Mouse (Mus musculus): ENCODE measurements around the gene Aldh3b3. TPM values are rescaled to one million over a fixed set of nuclear protein-coding genes. Genes with fewer than 3 reads are reported as not detected.
A peak's percentile ranks its signal among the peaks of the same experiment; 100 is the strongest.
"Not testable (repeated sequence)": the region's sequence is repeated elsewhere in the genome, so short reads cannot be mapped to it uniquely, and the experiment has no call there.

Gene Aldh3b3
- polyA plus RNA-seq, 1 experiment = 0.97 TPM

DNA sequence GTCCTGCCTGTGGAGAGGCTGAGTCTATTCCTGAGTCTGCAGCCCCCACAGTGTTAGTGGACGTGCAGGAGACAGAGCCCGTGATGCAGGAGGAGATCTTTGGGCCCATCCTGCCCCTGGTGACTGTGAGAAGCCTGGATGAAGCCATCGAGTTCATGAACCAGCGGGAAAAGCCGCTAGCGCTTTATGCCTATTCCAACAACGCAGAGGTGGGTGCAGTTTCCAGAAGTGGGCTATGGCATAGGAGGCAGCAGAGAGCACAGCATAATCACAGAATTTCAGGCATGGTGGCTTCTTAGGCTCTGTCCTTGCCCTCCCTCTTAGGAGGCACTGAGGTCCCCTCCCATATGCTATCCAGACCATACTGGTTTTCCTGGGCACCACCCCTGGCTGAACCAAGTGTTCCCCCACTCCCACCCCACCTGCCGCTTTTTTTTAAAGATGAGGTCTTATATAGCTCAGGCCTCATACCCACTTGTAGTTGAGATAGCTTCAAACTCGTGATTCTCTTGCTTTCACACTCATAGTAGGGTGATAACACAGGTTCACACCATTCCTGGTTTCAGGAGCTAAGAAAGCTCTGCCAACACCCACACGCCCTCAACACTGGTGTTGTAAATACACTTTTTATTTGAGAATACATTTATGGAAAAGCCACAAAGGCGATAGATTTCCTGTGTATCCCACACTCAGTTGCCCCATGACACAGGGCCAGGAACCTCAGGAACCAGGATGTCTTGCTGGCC is 8.1 kb downstream of the Aldh3b3 start:
- WGBS = 86% methylated on average over 11 of the region's 11 CpGs
- Histone ChIP-seq H3K27ac (ENCODE audit: control insufficient read depth, insufficient read depth, low read length) (no peak overlapping the region), H3K27me3 (ENCODE audit: control insufficient read depth, insufficient read depth, low read length) (no peaks in the 10 kb centered on the region), H3K4me3 (ENCODE audit: control insufficient read depth, insufficient read depth, low read length) (no peak overlapping the region), H3K36me3 (ENCODE audit: control insufficient read depth, insufficient read depth, low read length) (no peaks in the 10 kb centered on the region), H3K4me1 (replicated peaks; ENCODE audit: control insufficient read depth, insufficient read depth, low read length) (no peaks in the 10 kb centered on the region)
- TF ChIP-seq CTCF (IDR thresholded peaks at IDR 0.05; ENCODE audit: borderline replicate concordance, control insufficient read depth, extremely low read depth, insufficient read depth, low read length, poor library complexity) (no peak), POLR2A (IDR thresholded peaks at IDR 0.05; ENCODE audit: control insufficient read depth, extremely low read depth, insufficient read depth, low read length, poor library complexity) (no peak)
- no peak for DNase-seq

DNA sequence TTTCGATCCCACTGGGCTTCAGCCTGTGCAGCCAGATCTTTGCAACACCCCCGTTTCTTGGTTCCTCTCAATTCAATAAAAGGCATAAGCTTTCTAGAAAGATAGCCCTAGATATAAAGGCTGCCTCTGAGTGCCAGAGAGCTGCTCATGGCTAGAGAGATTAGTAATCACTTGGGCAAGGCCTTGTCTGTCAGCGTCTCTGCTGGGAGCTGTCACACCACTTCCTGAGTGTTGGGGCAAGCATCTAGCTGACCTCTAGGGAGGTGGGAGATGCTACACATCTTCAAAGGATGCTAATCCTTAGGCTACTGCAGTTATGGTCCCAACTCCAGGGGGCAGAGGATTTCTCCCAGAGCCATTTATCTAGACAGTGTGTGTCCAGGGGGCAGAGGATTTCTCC is 8.8 kb downstream of the Aldh3b3 start:
- Histone ChIP-seq H3K36me3 (ENCODE audit: control insufficient read depth, insufficient read depth, low read length) (no peaks in the 10 kb centered on the region), H3K4me3 (ENCODE audit: control insufficient read depth, insufficient read depth, low read length) (no peak overlapping the region), H3K4me1 (replicated peaks; ENCODE audit: control insufficient read depth, insufficient read depth, low read length) (no peaks in the 10 kb centered on the region), H3K27me3 (ENCODE audit: control insufficient read depth, insufficient read depth, low read length) (no peaks in the 10 kb centered on the region), H3K27ac (ENCODE audit: control insufficient read depth, insufficient read depth, low read length) (no peak overlapping the region)
- TF ChIP-seq POLR2A (IDR thresholded peaks at IDR 0.05; ENCODE audit: control insufficient read depth, extremely low read depth, insufficient read depth, low read length, poor library complexity) = no peak
- TF ChIP-seq CTCF (IDR thresholded peaks at IDR 0.05; ENCODE audit: borderline replicate concordance, control insufficient read depth, extremely low read depth, insufficient read depth, low read length, poor library complexity) = no peak
- DNase-seq = no peak
- 77% methylated on average over 3 of the region's 3 CpGs for WGBS

DNA sequence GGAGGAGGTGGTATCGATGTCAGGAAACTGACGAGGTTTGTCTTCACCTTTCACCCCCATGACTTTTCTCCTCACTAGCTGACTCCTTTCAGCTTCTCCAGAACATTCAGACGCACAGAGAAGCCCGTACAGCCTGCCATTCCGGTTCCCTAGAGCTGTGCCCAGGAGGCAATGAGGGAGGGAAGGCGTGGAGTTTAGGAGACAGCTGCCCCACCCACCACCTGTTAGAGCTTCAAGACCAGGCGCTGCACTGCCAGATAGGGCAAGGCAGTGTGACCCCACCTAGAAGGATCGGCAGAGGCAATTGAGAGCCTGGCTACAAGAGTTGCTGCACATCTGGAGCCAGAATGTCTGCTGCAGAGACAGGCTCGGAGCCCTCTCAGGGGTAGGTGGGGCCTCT is 13.8 kb downstream of the Aldh3b3 start, which contains the start of gene Aldh3b2:
Aldh3b2 (plus strand) TSS at position 100 of the 400 bp plus-strand sequence.
- DNase-seq = no peak
- no peak for TF ChIP-seq CTCF (IDR thresholded peaks at IDR 0.05; ENCODE audit: borderline replicate concordance, control insufficient read depth, extremely low read depth, insufficient read depth, low read length, poor library complexity)
- TF ChIP-seq POLR2A (IDR thresholded peaks at IDR 0.05; ENCODE audit: control insufficient read depth, extremely low read depth, insufficient read depth, low read length, poor library complexity) = no peak
- H3K27me3 ChIP-seq (ENCODE audit: control insufficient read depth, insufficient read depth, low read length) = no peaks in the 10 kb centered on the region
- no peaks in the 10 kb centered on the region for H3K4me1 ChIP-seq (replicated peaks; ENCODE audit: control insufficient read depth, insufficient read depth, low read length)
- H3K4me3 ChIP-seq (ENCODE audit: control insufficient read depth, insufficient read depth, low read length) = no peak within 1 kb of the TSS
- H3K36me3 ChIP-seq (ENCODE audit: control insufficient read depth, insufficient read depth, low read length) = no peaks in the 10 kb centered on the region
- H3K27ac ChIP-seq (ENCODE audit: control insufficient read depth, insufficient read depth, low read length) = no peak within 1 kb of the TSS
- WGBS = 79% methylated on average over 9 of the region's 9 CpGs

DNA sequence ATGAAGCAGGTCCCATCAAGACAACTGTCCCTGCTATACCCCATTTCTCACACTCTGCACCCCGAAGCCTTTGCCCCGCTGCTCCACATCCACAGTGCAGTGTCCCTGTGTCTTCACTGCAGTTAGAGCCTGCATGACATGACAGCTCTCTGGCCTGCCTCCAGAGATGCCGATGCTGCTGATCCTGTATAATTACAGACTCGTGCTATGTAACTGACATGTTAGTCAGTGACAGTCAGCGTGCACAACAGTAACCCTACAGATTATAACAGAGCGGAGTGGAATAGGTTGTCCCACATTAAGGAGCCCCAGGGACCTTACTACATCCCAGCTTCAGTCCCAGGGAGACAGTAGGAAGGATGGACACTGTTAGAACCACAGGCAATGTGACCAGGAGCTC is 16.2 kb downstream of the Aldh3b3 start:
- H3K4me3 ChIP-seq (ENCODE audit: control insufficient read depth, insufficient read depth, low read length); DNase-seq; H3K4me1 ChIP-seq (replicated peaks; ENCODE audit: control insufficient read depth, insufficient read depth, low read length); H3K36me3 ChIP-seq (ENCODE audit: control insufficient read depth, insufficient read depth, low read length); H3K27me3 ChIP-seq (ENCODE audit: control insufficient read depth, insufficient read depth, low read length); H3K27ac ChIP-seq (ENCODE audit: control insufficient read depth, insufficient read depth, low read length): not testable (repeated sequence)
- WGBS = 97% methylated on average over 6 of the region's 6 CpGs

DNA sequence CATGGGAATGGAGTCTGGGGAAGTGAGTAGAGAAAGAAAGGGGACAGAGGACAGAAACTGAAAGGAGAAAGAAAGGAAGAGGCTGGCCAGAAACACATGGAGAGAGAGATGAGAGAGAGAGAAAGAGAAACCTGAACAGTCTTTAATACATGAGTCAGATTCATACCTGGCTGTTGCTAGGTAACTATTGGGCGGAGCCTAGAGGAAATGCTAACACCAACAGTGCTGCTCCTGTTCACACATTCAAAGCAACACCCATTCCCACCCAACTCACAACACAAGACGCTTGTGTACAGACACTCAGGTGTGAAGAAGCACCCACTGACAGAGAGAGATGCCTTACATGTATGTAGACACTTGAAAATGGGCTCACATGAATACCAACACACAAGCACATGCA is 17.4 kb downstream of the Aldh3b3 start:
- Histone ChIP-seq H3K27ac (ENCODE audit: control insufficient read depth, insufficient read depth, low read length) (no peak overlapping the region), H3K4me1 (replicated peaks; ENCODE audit: control insufficient read depth, insufficient read depth, low read length) (no peaks in the 10 kb centered on the region), H3K27me3 (ENCODE audit: control insufficient read depth, insufficient read depth, low read length) (no peaks in the 10 kb centered on the region), H3K36me3 (ENCODE audit: control insufficient read depth, insufficient read depth, low read length) (no peaks in the 10 kb centered on the region), H3K4me3 (ENCODE audit: control insufficient read depth, insufficient read depth, low read length) (no peak overlapping the region)
- DNase-seq = no peak
- TF ChIP-seq CTCF (IDR thresholded peaks at IDR 0.05; ENCODE audit: borderline replicate concordance, control insufficient read depth, extremely low read depth, insufficient read depth, low read length, poor library complexity) (no peak), POLR2A (IDR thresholded peaks at IDR 0.05; ENCODE audit: control insufficient read depth, extremely low read depth, insufficient read depth, low read length, poor library complexity) (no peak)
- WGBS = 93% methylated on average over 2 of the region's 2 CpGs

DNA sequence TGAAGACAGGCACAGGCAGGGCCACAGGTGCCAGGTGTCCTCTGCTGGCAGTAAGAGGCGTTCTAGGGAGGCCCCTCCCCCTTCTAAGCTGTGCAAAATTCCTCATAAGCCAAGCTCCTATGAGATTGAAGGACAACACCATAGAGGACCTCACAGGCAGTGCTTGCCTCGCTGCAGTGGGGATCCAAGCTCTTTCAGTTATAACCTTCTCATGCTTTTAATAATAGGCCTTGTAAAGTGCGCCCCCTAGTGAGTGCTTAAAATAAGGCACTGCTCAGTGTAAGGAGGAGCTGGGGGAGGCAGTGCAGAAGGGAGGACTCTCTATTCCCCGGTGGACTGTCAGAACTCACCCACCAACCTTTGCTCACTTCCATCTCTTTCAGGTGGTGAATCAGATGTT is 21.9 kb downstream of the Aldh3b3 start:
- Histone ChIP-seq H3K4me1 (replicated peaks; ENCODE audit: control insufficient read depth, insufficient read depth, low read length) (peaks cover 8% of the 10 kb centered on the region), H3K27ac (ENCODE audit: control insufficient read depth, insufficient read depth, low read length) (no peak overlapping the region), H3K4me3 (ENCODE audit: control insufficient read depth, insufficient read depth, low read length) (no peak overlapping the region), H3K36me3 (ENCODE audit: control insufficient read depth, insufficient read depth, low read length) (no peaks in the 10 kb centered on the region), H3K27me3 (ENCODE audit: control insufficient read depth, insufficient read depth, low read length) (no peaks in the 10 kb centered on the region)
- TF ChIP-seq POLR2A (IDR thresholded peaks at IDR 0.05; ENCODE audit: control insufficient read depth, extremely low read depth, insufficient read depth, low read length, poor library complexity) (no peak), CTCF (IDR thresholded peaks at IDR 0.05; ENCODE audit: borderline replicate concordance, control insufficient read depth, extremely low read depth, insufficient read depth, low read length, poor library complexity) (no peak)
- 13% methylated on average over 4 of the region's 4 CpGs for WGBS
- peak; percentile 84 for DNase-seq

DNA sequence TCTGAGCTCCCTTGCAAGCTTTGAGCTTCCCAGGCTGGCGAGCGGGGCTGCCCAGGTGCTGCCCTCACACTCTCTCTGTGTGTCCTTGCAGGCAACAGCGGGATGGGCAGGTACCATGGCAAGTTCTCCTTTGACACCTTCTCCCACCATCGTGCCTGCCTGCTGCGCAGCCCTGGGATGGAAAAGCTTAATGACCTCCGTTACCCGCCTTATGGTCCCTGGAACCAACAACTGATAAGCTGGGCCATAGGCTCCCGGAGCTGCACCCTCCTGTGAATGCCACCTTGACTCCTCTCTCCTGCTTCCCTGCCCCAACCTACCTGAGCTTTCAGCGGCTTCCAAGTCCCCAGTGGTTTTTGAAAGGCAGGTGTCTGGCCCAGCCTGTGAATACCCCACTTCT is 22.5 kb downstream of the Aldh3b3 start:
- TF ChIP-seq CTCF (IDR thresholded peaks at IDR 0.05; ENCODE audit: borderline replicate concordance, control insufficient read depth, extremely low read depth, insufficient read depth, low read length, poor library complexity) = no peak
- no peak for TF ChIP-seq POLR2A (IDR thresholded peaks at IDR 0.05; ENCODE audit: control insufficient read depth, extremely low read depth, insufficient read depth, low read length, poor library complexity)
- peaks cover 11% of the 10 kb centered on the region for H3K4me1 ChIP-seq (replicated peaks; ENCODE audit: control insufficient read depth, insufficient read depth, low read length)
- no peak overlapping the region for H3K4me3 ChIP-seq (ENCODE audit: control insufficient read depth, insufficient read depth, low read length)
- H3K27ac ChIP-seq (ENCODE audit: control insufficient read depth, insufficient read depth, low read length) = no peak overlapping the region
- WGBS = 87% methylated on average over 9 of the region's 9 CpGs
- DNase-seq = no peak
- H3K27me3 ChIP-seq (ENCODE audit: control insufficient read depth, insufficient read depth, low read length) = no peaks in the 10 kb centered on the region
- no peaks in the 10 kb centered on the region for H3K36me3 ChIP-seq (ENCODE audit: control insufficient read depth, insufficient read depth, low read length)
